Mouse (Mus musculus): ENCODE results near the gene Entr1. TPM values are rescaled to one million over a fixed set of nuclear protein-coding genes. Genes with fewer than 3 reads are reported as not detected.

Entr1 gene
- polyA plus RNA-seq, 2 experiments = 35.3 to 36.0 TPM

DNA sequence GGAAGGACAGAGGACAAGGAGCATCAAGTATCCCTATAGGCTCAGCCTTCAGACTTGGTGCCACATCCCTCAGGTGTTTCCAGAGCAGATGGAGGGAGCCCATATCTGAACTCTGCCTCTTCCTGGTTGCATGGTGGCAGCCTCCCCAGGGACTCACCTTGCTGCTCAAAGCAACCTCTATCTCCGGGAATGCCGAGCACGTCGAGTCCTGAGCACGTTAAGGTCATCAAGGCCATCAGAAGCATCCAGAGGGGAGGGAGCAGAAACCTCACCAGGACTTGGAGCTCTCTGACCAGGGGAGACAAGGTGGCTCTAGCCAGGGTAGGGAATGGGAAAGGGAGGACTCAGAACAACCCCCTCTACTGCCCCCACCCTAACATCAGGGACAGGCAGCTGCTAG lies 25.6 kb downstream of the Entr1 start:
- Histone ChIP-seq H3K27ac (no peak overlapping the region), H3K27me3 (ENCODE audit: control insufficient read depth, insufficient read depth, low read length) (no peaks in the 10 kb centered on the region), H3K4me2 (ENCODE audit: low read depth) (no peak overlapping the region), H3K4me3 (ENCODE audit: insufficient read depth in 1 of 2, low read depth in 2 of 2, low read length in 2 of 2) (no peak overlapping the region), H3K36me3 (replicated peaks; ENCODE audit: control insufficient read depth, insufficient read depth, low read depth) (peaks cover 3% of the 10 kb centered on the region), H3K9ac (replicated peaks) (no peak overlapping the region), H3K4me1 (replicated peaks; ENCODE audit: control insufficient read depth in 2 of 2, insufficient read depth in 2 of 2, low read length in 1 of 2) (no peaks in the 10 kb centered on the region), H3K9me3 (ENCODE audit: control insufficient read depth, low read length) (no peaks in the 10 kb centered on the region)
- WGBS (ENCODE audit: insufficient replicate concordance) = 69% methylated on average over 5 of the region's 5 CpGs
- ATAC-seq (ENCODE audit: insufficient read depth) (no peak), DNase-seq (ENCODE audit: low read depth in 3 of 3, low spot score in 3 of 3) (no peak)
- TF ChIP-seq EP300 (IDR thresholded peaks at IDR 0.05; ENCODE audit: low read depth) (no peak), CTCF (IDR thresholded peaks at IDR 0.05; ENCODE audit: low read depth) (no peak)

GRCm38 (mm10) chr2:26362991-26363390 lies 26.1 kb downstream of the Entr1 start:
- Histone ChIP-seq H3K9me3 (ENCODE audit: control insufficient read depth, low read length) (no peaks in the 10 kb centered on the region), H3K36me3 (replicated peaks; ENCODE audit: control insufficient read depth, insufficient read depth, low read depth) (peaks cover 3% of the 10 kb centered on the region), H3K27me3 (ENCODE audit: control insufficient read depth, insufficient read depth, low read length) (no peaks in the 10 kb centered on the region), H3K9ac (replicated peaks) (no peak overlapping the region), H3K4me1 (replicated peaks; ENCODE audit: control insufficient read depth in 2 of 2, insufficient read depth in 2 of 2, low read length in 1 of 2) (no peaks in the 10 kb centered on the region), H3K27ac (no peak overlapping the region), H3K4me2 (ENCODE audit: low read depth) (no peak overlapping the region), H3K4me3 (ENCODE audit: insufficient read depth in 1 of 2, low read depth in 2 of 2, low read length in 2 of 2) (no peak overlapping the region)
- no peak for DNase-seq (ENCODE audit: low read depth in 3 of 3, low spot score in 3 of 3)
- TF ChIP-seq EP300 (IDR thresholded peaks at IDR 0.05; ENCODE audit: low read depth) = no peak
- TF ChIP-seq CTCF (IDR thresholded peaks at IDR 0.05; ENCODE audit: low read depth) = no peak
- 69% methylated on average over 5 of the region's 5 CpGs for WGBS (ENCODE audit: insufficient replicate concordance)
- ATAC-seq (ENCODE audit: insufficient read depth) = no peak

- TF ChIP-seq EP300 (IDR thresholded peaks at IDR 0.05; ENCODE audit: low read depth) (no peak), CTCF (IDR thresholded peaks at IDR 0.05; ENCODE audit: low read depth) (no peak)
- Histone ChIP-seq H3K4me2 (ENCODE audit: low read depth) (peak within 1 kb of the TSS; percentile 11; the same call in 1 of the 2 replicates), H3K9me3 (ENCODE audit: control insufficient read depth, low read length) (no peaks in the 10 kb centered on the region), H3K4me3 (ENCODE audit: insufficient read depth in 1 of 2, low read depth in 2 of 2, low read length in 2 of 2) (peak within 1 kb of the TSS in 1 of 2 experiments; percentile 17; a peak in 2 of 4 replicates), H3K36me3 (replicated peaks; ENCODE audit: control insufficient read depth, insufficient read depth, low read depth) (no peaks in the 10 kb centered on the region; the same call in 1 of the 2 replicates), H3K27ac (no peak within 1 kb of the TSS), H3K4me1 (replicated peaks; ENCODE audit: control insufficient read depth in 2 of 2, insufficient read depth in 2 of 2, low read length in 1 of 2) (no peaks in the 10 kb centered on the region), H3K27me3 (ENCODE audit: control insufficient read depth, insufficient read depth, low read length) (no peaks in the 10 kb centered on the region), H3K9ac (replicated peaks) (no peak within 1 kb of the TSS)
- DNase-seq (ENCODE audit: low read depth in 3 of 3, low spot score in 3 of 3) (no peak), ATAC-seq (ENCODE audit: insufficient read depth) (no peak)
- 20% methylated on average over 3 of the region's 3 CpGs for WGBS (ENCODE audit: insufficient replicate concordance)
These were observed 28.3 kb downstream of the Entr1 start, which contains the start of gene Card9 for GRCm38 (mm10) chr2:26360772-26361171. Gene Card9 (minus strand): TSS chr2:26360918.

GRCm38 (mm10) chr2:26359983-26360382 lies 29.1 kb downstream of the Entr1 start:
- H3K27me3 ChIP-seq (ENCODE audit: control insufficient read depth, insufficient read depth, low read length) = no peaks in the 10 kb centered on the region
- TF ChIP-seq CTCF (IDR thresholded peaks at IDR 0.05; ENCODE audit: low read depth) (no peak), EP300 (IDR thresholded peaks at IDR 0.05; ENCODE audit: low read depth) (no peak)
- ATAC-seq (ENCODE audit: insufficient read depth) (no peak), DNase-seq (ENCODE audit: low read depth in 3 of 3, low spot score in 3 of 3) (no peak)
- no peaks in the 10 kb centered on the region for H3K4me1 ChIP-seq (replicated peaks; ENCODE audit: control insufficient read depth in 2 of 2, insufficient read depth in 2 of 2, low read length in 1 of 2)
- 32% methylated on average over 6 of the region's 6 CpGs for WGBS (ENCODE audit: insufficient replicate concordance)
- H3K9me3 ChIP-seq (ENCODE audit: control insufficient read depth, low read length) = no peaks in the 10 kb centered on the region
- H3K4me3 ChIP-seq (ENCODE audit: insufficient read depth in 1 of 2, low read depth in 2 of 2, low read length in 2 of 2) = peak overlapping the region in 1 of 2 experiments; percentile 17; a peak in 2 of 4 replicates
- peak overlapping the region; percentile 1; the same call in 1 of the 2 replicates for H3K4me2 ChIP-seq (ENCODE audit: low read depth)
- H3K27ac ChIP-seq = no peak overlapping the region
- no peaks in the 10 kb centered on the region; the same call in 1 of the 2 replicates for H3K36me3 ChIP-seq (replicated peaks; ENCODE audit: control insufficient read depth, insufficient read depth, low read depth)
- H3K9ac ChIP-seq (replicated peaks) = no peak overlapping the region

DNA sequence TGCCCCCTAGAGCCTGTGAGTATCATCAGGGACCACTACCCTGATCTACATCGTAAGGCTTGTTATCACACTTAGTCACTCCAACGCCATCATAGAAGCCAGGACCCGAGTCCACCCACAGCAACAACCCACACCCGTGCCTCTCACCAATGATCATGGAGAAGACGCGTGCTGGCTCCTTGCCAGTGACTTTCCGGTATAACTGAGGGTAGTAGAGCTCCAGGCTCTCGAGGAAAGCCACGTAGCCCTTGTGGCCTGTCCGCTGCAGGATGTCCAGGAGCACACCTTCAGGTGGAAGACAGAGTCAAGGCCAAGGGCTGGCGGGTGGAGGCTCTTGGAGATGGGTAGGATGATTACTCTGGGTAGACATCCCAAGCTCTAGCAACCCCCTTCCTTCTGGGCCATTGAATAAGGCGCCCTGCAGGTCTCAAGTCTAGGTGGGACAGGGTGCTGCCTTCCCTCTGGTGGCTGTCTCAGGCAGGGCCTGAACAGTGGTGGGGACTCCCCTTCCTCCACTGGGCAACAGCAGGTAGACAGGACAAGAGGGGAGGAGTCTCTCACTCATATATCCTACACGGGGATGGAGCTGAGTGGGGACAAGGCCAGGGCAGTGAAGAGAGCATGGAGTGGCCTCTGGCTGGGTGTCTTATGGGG lies 30.3 kb downstream of the Entr1 start:
- H3K27me3 ChIP-seq (ENCODE audit: control insufficient read depth, insufficient read depth, low read length) = no peaks in the 10 kb centered on the region
- 65% methylated on average over 13 of the region's 13 CpGs for WGBS (ENCODE audit: insufficient replicate concordance)
- H3K27ac ChIP-seq = no peak overlapping the region
- ATAC-seq (ENCODE audit: insufficient read depth) (peak; percentile 8; the same call in 1 of the 2 replicates), DNase-seq (ENCODE audit: low read depth in 3 of 3, low spot score in 3 of 3) (no peak)
- H3K9me3 ChIP-seq (ENCODE audit: control insufficient read depth, low read length) = no peaks in the 10 kb centered on the region
- no peak overlapping the region for H3K9ac ChIP-seq (replicated peaks)
- H3K36me3 ChIP-seq (replicated peaks; ENCODE audit: control insufficient read depth, insufficient read depth, low read depth) = no peaks in the 10 kb centered on the region
- TF ChIP-seq EP300 (IDR thresholded peaks at IDR 0.05; ENCODE audit: low read depth) = no peak
- TF ChIP-seq CTCF (IDR thresholded peaks at IDR 0.05; ENCODE audit: low read depth) = no peak
- H3K4me2 ChIP-seq (ENCODE audit: low read depth) = no peak overlapping the region
- H3K4me3 ChIP-seq (ENCODE audit: insufficient read depth in 1 of 2, low read depth in 2 of 2, low read length in 2 of 2) = no peak overlapping the region
- H3K4me1 ChIP-seq (replicated peaks; ENCODE audit: control insufficient read depth in 2 of 2, insufficient read depth in 2 of 2, low read length in 1 of 2) = no peaks in the 10 kb centered on the region
